ENCODE assay signal across 23 mouse cellular contexts in the genomic region with DNA sequence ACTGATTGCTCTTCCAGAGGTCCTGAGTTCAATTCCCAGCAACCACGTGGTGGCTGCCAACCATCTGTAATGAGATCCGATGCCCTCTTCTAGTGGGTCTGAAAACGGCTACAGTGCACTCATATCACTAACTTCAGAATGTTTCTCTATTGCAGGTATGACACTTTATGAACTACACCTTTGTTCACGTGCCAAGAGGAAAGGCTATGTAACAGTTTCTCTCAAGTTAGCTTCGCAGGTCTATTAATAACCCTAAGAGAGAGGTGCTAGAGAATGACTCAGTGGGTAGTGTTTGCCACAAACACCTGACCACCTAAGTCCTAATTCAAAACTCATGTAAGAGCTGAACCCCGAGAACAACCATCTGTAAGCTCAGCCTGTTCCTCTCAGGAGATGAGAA. TPM values are rescaled to one million over a fixed set of nuclear protein-coding genes. Genes with fewer than 3 reads are reported as not detected.
DNase-seq lines count a peak whose midpoint lies in the region; ATAC-seq and TF ChIP-seq lines count a peak whose summit lies in the region.
"Had no signal": no experiment of that assay in that cellular context is flagged by ENCODE, and none has a peak within 500 bp of the region (broad histone marks: within the 10 kb centered on the region; RNA-seq: fewer than 3 reads in every experiment).

No protein-coding gene starts in this region.

- no peak overlapping the region for H3K27ac ChIP-seq in lung, embryonic 16.5 days (ENCODE audit: low read length)
- H3K27ac ChIP-seq in forebrain, embryonic 12.5 days, result no peak overlapping the region
- H3K27ac ChIP-seq: embryonic facial prominence, embryonic 10.5 days; embryonic facial prominence, embryonic 12.5 days had no signal

- no peak overlapping the region for H3K9ac ChIP-seq in lung, embryonic 16.5 days (ENCODE audit: low read length)
- no peak overlapping the region for H3K9ac ChIP-seq in forebrain, embryonic 12.5 days
- H3K9ac ChIP-seq: embryonic facial prominence, embryonic 12.5 days had no signal

- no peaks in the 10 kb centered on the region for H3K9me3 ChIP-seq in lung, embryonic 16.5 days (ENCODE audit: control insufficient read depth, low read length)
- no peaks in the 10 kb centered on the region for H3K9me3 ChIP-seq in forebrain, embryonic 12.5 days
- H3K9me3 ChIP-seq: embryonic facial prominence, embryonic 10.5 days; embryonic facial prominence, embryonic 12.5 days; G1E had no signal

- TF ChIP-seq CTCF in lung, adult 2 months (IDR thresholded peaks at IDR 0.05; ENCODE audit: insufficient read depth, low read length), result no peak

- TF ChIP-seq POLR2A in lung, adult 2 months (IDR thresholded peaks at IDR 0.05; ENCODE audit: borderline replicate concordance, extremely low read depth, low read depth, low read length), result no peak

- ATAC-seq in lung, embryonic 16.5 days (ENCODE audit: low read depth), result 0 out of 2 replicates have a peak, but pooled peaks have one; percentile 31
- no peak for ATAC-seq in activated CD4-positive, CD25-positive, alpha-beta regulatory T cell, adult 4 months
- ATAC-seq in forebrain, embryonic 12.5 days (ENCODE audit: low FRiP score), result no peak
- ATAC-seq: forebrain, embryonic 14.5 days; forebrain, embryonic 16.5 days; Patski had no signal

- 60% methylated on average over 6 of the region's 6 CpGs for WGBS in lung, embryonic 16.5 days
- WGBS in lung, adult 2 months, result 61% methylated on average over 6 of the region's 6 CpGs
- 91% methylated on average over 6 of the region's 6 CpGs for WGBS in forebrain, embryonic 12.5 days

- no peak for DNase-seq in lung, adult 2 months
- DNase-seq in lung, postnatal 10 days, result peak; percentile 14
- DNase-seq in lung, postnatal 14 days, result no peak
- DNase-seq in lung, postnatal 25 days (ENCODE audit: low spot score), result peak; percentile 35
- peak; percentile 15 to 55 for DNase-seq in natural killer cell, adult 2 months (ENCODE audit: low spot score in 2 of 2)
- DNase-seq: adrenal gland, adult 2 months; adrenal gland, postnatal 10 days; adrenal gland, postnatal 25 days; cerebellum, adult 11 months; cerebellum, adult 18-20 months; cerebellum, adult 8-10 months; cerebellum, adult 9-11 months; cerebellum, postnatal 14 days; cerebellum, postnatal 36 days had no signal

- no peak overlapping the region for H3K4me2 ChIP-seq in lung, embryonic 16.5 days (ENCODE audit: low read depth, low read length)
- no peak overlapping the region for H3K4me2 ChIP-seq in forebrain, embryonic 12.5 days
- H3K4me2 ChIP-seq: embryonic facial prominence, embryonic 12.5 days had no signal

- peaks cover 6% of the 10 kb centered on the region; the same call in 1 of the 2 replicates for H3K36me3 ChIP-seq in lung, embryonic 16.5 days (ENCODE audit: control insufficient read depth, insufficient read depth, low read length)
- H3K36me3 ChIP-seq in forebrain, embryonic 12.5 days (replicated peaks), result no peaks in the 10 kb centered on the region
- H3K36me3 ChIP-seq: embryonic facial prominence, embryonic 12.5 days had no signal

- no peak overlapping the region for H3K4me3 ChIP-seq in lung, embryonic 16.5 days (ENCODE audit: low read length)
- H3K4me3 ChIP-seq in lung, adult 2 months (replicated peaks; ENCODE audit: extremely low read depth, low read depth, low read length), result no peak overlapping the region
- H3K4me3 ChIP-seq in forebrain, embryonic 12.5 days (replicated peaks), result no peak overlapping the region
- H3K4me3 ChIP-seq: embryonic facial prominence, embryonic 10.5 days; embryonic facial prominence, embryonic 12.5 days had no signal

- no peaks in the 10 kb centered on the region for H3K27me3 ChIP-seq in lung, embryonic 16.5 days (ENCODE audit: control insufficient read depth, insufficient read depth, low read depth, low read length)
- no peaks in the 10 kb centered on the region for H3K27me3 ChIP-seq in forebrain, embryonic 12.5 days
- H3K27me3 ChIP-seq: embryonic facial prominence, embryonic 12.5 days; Patski had no signal

- no peaks in the 10 kb centered on the region for H3K4me1 ChIP-seq in lung, embryonic 16.5 days (replicated peaks; ENCODE audit: control insufficient read depth, insufficient read depth, low read length)
- H3K4me1 ChIP-seq in lung, adult 2 months (ENCODE audit: control insufficient read depth, insufficient read depth, low read length), result no peaks in the 10 kb centered on the region; the same call in 1 of the 2 replicates
- no peaks in the 10 kb centered on the region for H3K4me1 ChIP-seq in forebrain, embryonic 12.5 days
- H3K4me1 ChIP-seq: embryonic facial prominence, embryonic 10.5 days had no signal

RNA-seq across cellular contexts. Expression of gene Abcd3, which starts 32.1 kb away (rescaled TPM):
- 84.8 and 87.2 TPM in 2 replicates for polyA plus RNA-seq in lung, embryonic 16.5 days (2015; fragmentation: Nextera tagmentation; extraction: Ambion mirVana)
- polyA plus RNA-seq in lung, adult 2 months (2012; rRNA removed), result 8.3 and 18.2 TPM in 2 replicates
- 1 to 10 TPM; 8.6 to 9.3 TPM for polyA plus RNA-seq in activated CD4-positive, CD25-positive, alpha-beta regulatory T cell, adult 4 months (2017; shearing (Covaris generic))
- 65.4 and 69.9 TPM in 2 replicates for polyA plus RNA-seq in forebrain, embryonic 12.5 days (2016; fragmentation: Nextera tagmentation; extraction: Ambion mirVana)

RNA-seq across cellular contexts. Expression of gene F3, which starts 59.7 kb away (rescaled TPM):
- 30.5 and 44.0 TPM in 2 replicates for polyA plus RNA-seq in lung, embryonic 16.5 days (2015; fragmentation: Nextera tagmentation; extraction: Ambion mirVana)
- polyA plus RNA-seq in lung, adult 2 months (2012; rRNA removed), result 35.4 and 42.7 TPM in 2 replicates
- polyA plus RNA-seq in activated CD4-positive, CD25-positive, alpha-beta regulatory T cell, adult 4 months (2017; shearing (Covaris generic)), result not detected
- polyA plus RNA-seq in forebrain, embryonic 12.5 days (2016; fragmentation: Nextera tagmentation; extraction: Ambion mirVana), result 6.7 and 7.3 TPM in 2 replicates
- polyA plus RNA-seq: G1E had no signal

Comparison
In these comparisons a context has a peak if more than half of its experiments do, and no peak if none do; other contexts are left out.
1. DNase-seq: peak in lung, postnatal 10 days (single experiment), lung, postnatal 25 days (single experiment) and natural killer cell, adult 2 months (2 of 2); none in lung, adult 2 months (single experiment) and lung, postnatal 14 days (single experiment).